Mouse (Mus musculus) frontal cortex, postnatal 14 days (tissue): ENCODE data around the gene Mafg.
"Not testable (repeated sequence)": the region's sequence is repeated elsewhere in the genome, so short reads cannot be mapped to it uniquely, and the experiment has no call there.

Source experiments
- DNase-seq, 2 experiments: peaks; one replicate each; pipeline ENCODE4 v3.0.0; 2022; ENCODE audit warnings: low spot score in 2 of 2

Gene Mafg

DNA sequence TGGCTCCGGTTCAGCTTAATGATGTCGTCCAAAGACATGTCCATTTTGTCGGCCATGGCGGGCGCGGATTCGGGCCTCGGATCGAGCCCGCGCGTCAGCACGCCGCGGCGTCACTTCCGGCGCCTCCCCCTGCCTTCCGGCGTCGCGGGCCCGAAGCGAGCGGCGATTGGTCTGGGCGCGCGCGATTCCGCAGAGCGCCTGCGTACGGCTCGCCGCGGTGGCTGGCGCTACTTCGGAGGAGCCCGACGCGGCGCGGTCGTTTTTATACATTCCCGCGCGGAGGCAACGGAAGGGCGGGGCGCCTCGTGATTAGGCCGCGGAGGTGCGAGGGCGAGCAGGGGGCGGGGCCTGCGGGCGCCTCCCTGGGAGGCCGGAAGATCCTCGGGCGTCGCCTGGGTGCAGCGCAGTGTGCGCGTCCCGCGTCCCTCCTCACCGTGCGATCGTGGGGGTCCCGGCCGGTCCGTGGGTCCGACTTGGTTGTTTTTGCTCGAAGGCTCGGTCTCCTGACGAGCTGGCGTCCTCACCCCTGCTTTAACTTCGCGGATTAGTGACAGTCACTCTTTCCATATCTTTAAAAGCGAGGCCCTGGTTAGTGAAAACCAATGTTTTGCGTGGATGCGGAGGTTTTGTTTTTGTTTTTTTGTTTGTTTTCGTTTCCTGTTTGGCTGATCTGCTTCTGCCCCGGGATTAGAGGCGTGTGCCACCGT, 35.0 kb downstream of the Mafg start, which contains the start of the genes Alyref and Anapc11:
TSS of gene Alyref (minus strand) at position 83 of the 707 bp plus-strand sequence.
TSS of gene Anapc11 (plus strand) at position 139 of the 707 bp plus-strand sequence.
- peak; percentile 82 to 88 for DNase-seq

GRCm38 (mm10) chr11:120597240-120598235, 35.9 kb downstream of the Mafg start:
- DNase-seq: no peak

DNA sequence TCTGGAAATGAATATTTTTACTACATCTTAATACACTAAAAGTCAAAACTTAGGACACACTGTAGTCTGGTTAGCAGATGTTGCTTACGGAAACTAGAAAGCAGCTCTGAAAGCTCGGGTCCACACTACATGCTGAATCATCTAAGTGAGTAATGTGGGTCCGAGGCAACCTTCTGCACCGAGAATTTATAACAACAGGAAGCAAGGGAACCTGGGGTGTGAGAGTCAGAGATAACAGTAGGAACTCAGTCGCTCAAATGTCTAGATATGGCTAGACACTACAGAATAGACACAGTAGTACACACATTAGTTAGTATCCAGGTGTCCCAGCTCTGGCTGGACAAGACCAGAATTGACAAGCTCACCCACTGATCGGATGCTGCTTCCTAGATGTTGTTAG, 44.9 kb downstream of the Mafg start:
- DNase-seq: no peak

DNA sequence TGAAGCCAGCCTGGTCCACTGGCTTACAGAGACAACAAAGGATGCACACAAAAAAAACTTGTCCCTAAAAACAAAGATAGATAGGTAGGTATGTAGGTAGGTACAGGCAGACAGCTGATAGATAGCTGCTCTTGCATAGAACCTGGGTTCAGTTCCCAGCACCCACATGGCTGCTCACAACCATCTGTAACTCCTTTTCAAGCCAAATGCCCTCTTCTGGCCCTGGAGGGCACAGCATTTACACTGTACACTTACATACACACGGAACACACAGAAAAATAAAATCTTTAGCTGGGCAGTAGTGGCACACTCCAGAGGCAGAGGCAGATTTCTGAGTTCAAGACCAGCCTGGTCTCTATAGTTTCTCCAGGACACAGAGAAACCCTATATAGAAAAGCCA, 49.5 kb downstream of the Mafg start:
- DNase-seq: no peak

DNA sequence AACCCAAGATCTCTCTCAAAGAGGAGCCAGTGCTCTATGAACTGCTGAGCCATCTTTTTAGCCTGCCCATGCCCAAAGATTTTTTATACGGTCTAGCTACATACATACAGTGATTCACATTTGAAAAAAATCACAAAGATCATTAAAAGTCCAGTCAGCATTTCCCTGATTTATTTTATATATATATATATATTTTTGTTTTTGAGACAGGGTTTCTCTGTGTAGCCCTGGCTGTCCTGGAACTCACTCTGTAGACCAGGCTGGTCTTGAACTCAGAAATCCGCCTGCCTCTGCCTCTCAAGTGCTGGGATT, 50.5 kb downstream of the Mafg start:
- not testable (repeated sequence) for DNase-seq

DNA sequence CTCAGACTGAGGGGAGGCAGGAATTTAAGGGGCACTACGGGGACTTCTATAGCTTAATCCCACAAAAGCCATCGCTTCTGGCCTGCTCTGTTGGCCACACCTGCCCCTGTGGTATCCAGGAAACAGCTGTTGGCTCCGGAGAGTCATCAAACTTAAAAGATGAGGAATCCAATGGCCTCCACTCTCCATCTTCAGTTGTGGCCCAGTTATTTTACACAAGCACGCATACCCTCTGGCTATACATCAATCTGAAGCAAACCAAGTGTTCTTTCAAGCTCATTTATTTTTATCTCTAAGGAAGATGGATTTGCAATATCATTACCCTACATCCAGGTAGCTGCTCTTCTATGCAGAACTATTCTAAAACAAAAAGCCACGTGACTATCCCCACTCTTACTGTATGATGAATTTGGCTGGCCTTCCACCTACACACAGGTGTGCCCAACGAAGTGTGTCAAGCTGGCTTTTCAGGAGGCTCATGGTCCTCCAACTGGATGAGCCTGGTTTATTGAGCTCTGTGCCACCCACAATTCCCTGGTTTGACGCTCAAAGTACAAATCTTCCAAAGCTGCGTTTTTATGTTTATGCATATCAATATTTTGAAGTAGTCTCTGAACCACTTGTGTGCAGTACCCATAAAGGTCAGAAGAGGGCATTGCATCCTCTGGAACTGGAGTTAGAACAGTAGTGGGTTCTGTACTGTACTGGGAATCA, 51.0 kb downstream of the Mafg start:
- DNase-seq: no peak

DNA sequence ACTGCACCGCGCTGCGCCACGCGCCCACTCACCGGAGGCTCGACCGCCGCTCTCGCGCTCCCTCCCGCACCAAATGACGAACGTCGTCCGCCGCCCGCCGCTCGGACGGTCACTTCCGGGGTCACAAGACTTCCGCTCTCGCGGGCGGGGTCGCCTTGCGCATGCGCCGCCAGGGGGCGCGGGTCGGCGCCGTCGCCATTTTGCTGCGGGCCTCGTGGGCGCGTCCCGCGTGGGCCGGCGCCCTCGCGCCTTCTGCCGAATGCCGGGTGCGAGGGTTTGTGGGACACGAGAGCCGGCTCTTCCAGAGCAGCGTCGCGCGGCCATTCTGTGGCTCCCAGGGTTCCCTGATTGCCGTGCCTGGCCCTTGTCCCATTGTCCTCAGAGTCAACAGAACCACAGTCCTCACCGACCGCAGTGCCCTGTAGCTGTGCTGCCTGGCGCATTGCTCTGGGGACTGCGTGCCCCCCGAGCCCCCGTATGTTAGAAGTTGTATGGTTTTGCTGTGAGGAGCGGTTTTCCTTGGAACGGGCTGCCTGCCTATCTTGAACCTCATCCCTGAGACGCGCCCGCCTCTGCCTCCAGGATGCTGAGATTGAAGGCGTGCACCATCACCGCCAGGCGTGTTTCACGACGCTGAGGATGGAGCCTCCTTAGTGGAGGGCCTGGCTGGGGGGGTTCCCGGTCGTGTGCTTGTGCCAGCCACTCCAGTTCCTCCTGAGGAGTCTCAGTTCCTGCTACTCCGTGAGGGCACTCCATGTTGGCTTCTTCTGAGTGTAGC, 51.7 kb downstream of the Mafg start, which contains the start of gene Arhgdia:
TSS of gene Arhgdia (minus strand) at position 135 of the 778 bp plus-strand sequence.
- peak; percentile 82 to 87 for DNase-seq

DNA sequence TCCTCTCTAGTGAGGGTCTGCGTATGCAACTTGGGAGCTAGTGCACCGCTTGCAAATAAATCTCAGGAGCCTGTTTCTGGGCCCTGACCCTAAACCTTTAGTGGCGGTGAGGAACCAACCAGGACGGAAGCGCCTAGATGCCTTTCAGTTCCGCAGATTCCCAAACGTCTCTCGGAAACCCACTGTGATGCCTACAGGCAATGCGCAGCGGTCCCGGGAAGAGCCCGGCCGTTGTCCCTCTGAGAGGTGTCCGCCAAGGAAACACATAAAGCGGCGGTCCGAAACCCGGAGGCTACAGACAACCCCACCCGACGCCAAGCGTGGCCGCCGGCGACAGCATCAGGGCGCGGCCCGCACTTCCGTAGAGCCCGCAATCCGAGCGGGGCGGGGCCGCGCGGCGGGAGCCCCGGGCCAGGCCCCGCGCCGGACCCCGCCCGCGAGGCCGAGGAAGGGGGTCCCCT, 52.5 kb downstream of the Mafg start:
- no peak for DNase-seq

DNA sequence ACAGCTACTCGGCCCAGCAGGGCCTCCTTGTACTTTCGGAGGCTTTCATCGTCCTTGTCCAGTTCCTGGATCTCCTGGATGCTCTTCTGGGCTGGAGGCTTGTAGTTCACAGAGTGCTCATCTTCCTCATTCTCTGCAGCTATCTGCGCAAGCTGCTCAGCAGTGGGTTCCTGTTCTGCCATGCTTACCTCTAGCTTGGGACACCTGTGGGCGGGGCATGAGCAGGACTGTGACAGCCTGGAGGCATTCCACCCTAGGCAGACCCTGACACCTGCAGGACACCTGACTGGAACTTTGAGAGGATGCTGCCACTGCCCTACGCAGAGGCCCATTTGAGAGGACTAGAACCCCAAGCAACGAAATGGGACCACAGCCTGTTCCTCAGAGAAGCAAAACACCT, 53.2 kb downstream of the Mafg start:
- DNase-seq: no peak

DNA sequence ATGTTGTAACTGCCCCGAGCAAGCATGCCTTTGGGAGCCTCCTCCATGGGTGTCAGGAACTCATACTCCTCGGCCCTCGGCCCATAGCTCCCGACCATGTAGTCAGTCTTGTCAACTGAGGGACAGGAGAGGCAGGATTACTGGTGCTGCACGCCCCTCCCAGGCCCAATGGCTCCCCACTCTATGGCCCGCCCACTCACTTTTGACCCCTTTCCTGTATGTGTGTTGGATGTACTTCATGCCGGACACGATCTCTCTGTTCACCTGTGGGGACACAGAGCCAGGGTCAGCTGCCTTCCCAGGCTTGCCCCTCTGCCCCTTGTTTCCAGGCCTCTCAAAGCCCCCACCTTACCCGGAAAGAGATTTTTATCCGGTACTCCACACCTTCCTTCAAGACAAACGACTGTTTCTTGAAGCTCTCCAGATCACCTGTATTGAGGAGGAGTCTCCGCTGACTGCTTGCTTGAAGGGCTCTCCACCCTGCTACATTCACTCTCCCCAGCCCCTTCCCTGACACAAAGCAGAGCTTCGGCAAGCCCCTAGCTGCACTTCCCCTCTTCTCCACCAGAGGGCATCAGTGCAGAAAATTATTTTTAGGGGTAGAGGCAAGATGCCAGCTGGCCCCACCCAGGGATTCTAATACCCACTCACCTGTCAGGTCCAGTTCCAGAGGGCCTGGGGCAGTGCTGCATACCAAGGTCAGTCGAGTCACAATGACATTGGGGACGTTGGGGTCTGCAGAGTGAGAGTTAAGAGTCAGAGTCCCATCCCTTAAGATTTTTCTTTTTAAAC, 53.9 kb downstream of the Mafg start:
- DNase-seq: peak; percentile 43 to 65

DNA sequence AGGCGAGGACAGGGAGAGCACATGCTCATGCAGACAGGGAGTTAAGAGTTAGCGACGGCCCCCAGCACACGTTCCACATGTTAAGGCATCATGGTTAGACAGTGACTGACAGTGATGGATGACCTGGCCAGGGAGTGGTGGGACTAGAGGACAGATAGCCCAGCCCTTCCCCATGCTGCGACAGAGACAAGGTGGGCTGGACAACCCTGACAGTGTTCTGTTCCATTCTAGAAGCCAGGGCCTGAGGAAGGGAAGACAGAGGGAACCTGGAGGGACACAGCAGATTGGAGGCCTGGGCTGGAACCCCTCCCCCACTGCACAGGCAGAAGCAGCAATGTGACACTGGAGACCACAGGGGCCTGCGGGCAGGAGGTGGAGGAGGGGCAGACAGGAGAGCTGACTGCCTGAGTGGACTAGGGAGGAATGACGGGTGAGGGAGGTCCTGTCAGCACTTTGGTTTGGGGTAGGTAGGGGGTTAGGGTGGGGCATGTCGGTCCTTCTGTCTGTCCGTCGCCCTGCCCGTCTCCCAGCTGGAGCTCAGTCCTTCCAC, 54.6 kb downstream of the Mafg start:
- no peak for DNase-seq

DNA sequence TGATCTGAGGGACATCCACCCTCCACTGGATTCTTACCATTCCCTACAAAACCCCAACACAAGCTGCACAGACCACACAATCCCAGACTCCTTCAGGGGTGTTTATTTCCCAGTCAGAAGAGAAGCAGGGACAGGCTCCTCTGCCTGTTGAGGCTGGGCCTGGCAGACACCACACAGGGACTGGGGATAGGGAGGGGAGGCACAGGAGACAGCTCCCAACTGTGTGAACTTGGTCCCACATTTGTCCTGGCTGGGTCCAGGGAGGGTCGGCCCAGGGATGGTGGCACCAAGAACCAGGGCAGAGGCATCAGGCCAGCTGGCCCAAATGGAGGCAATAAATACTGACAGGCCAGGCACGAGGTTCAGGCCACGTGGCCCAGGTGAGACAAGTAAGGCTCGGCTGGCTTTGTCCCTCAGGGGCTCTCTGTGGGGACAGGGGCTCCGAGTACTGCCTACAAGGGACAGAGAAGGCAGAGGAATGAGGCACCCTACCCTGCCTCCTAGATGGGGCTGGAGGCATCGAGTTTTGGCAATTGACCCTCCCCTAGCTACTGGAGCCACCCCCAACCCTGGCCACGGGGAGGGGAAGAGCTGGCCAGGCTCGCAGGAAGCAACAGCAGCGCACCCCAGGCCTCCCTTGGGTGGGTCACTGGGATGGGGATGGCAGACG, 55.2 kb downstream of the Mafg start:
- DNase-seq: no peak

- no peak for DNase-seq
Observed at GRCm38 (mm10) chr11:120577211-120578023, 56.0 kb downstream of the Mafg start.

GRCm38 (mm10) chr11:120576365-120576981, 56.9 kb downstream of the Mafg start:
- DNase-seq: no peak

DNA sequence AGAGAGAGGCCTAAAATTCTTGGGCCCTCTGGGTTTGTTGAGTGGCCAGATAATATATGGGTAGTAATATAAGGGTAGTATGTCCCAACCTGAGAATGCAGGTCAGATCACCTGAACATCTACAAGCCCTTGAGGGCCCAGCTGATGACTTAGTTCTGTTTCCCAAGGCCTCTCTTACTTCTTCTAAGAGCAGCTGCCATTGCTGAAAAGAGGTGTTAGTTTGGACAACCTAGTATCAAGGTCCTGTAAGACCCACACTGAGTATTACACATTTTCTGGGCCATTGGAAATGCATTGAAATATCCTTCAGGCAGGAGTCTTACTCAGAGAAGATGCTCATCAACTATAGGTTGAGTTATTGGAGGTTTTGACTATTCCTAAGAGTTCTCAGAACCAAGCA, 57.5 kb downstream of the Mafg start:
- DNase-seq: no peak
